Mouse (Mus musculus): ENCODE data around the gene Fam135a.

- TF ChIP-seq CTCF (IDR thresholded peaks at IDR 0.05 in 2 of 3, conservative IDR thresholded peaks at IDR 0.05 in 1 of 3; ENCODE audit: control insufficient read depth in 1 of 3, insufficient read depth in 1 of 3, low read depth in 2 of 3, low read length in 3 of 3, poor library complexity in 1 of 3, severe bottlenecking in 1 of 3) = no peak
- no peak for TF ChIP-seq NELFE (IDR thresholded peaks at IDR 0.05; ENCODE audit: low read depth, low read length)
- TF ChIP-seq EP300 (IDR thresholded peaks at IDR 0.05; ENCODE audit: low read depth in 1 of 2, low read length in 2 of 2) = no peak
- TF ChIP-seq POLR2A (IDR thresholded peaks at IDR 0.05; ENCODE audit: control insufficient read depth in 1 of 2, insufficient read depth in 1 of 2, low read depth in 1 of 2, low read length in 2 of 2, poor library complexity in 1 of 2) = no peak
- no peak for TF ChIP-seq UBTF (IDR thresholded peaks at IDR 0.05; ENCODE audit: borderline replicate concordance, insufficient read depth, low read depth, low read length)
- TF ChIP-seq USF2 (IDR thresholded peaks at IDR 0.05; ENCODE audit: borderline replicate concordance in 1 of 2, insufficient read depth in 1 of 2, low read depth in 1 of 2, low read length in 2 of 2) = no peak
These were observed 100.8 kb downstream of the Fam135a start for GRCm38 (mm10) chr1:23999318-23999717.
